ENCODE assay signal across 9 mouse cellular contexts in the genomic region with DNA sequence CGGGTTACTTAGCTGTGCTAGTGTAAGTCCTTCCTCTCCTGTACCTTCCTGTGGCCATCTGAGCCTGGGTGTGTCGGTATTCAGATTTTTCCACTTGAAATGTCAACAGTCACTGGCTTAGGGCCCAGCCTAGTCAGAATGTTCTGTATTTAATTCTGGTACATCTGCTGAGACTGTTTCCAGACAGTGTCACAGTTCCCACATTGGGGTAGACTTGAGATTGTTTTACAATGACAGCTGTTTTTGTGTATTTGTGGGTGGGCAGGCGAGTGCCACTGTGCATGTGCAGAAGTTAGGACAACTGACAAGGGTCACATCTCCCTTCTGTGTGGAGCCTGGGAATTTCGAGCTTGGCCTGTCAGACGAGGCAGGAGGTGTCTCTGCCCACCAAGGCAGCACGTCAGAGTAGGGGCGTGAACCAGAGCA. TPM values are rescaled to one million over a fixed set of nuclear protein-coding genes. Genes with fewer than 3 reads are reported as not detected.
DNase-seq lines count a peak whose midpoint lies in the region; ATAC-seq lines count a peak whose summit lies in the region.
"Had no signal": no experiment of that assay in that cellular context is flagged by ENCODE, and none has a peak within 500 bp of the region (broad histone marks: within the 10 kb centered on the region; RNA-seq: fewer than 3 reads in every experiment).

No protein-coding gene starts in this region.

- no peak overlapping the region for H3K4me3 ChIP-seq in kidney, embryonic 14.5 days (ENCODE audit: low read length)
- no peak overlapping the region for H3K4me3 ChIP-seq in embryonic facial prominence, embryonic 13.5 days
- no peak overlapping the region for H3K4me3 ChIP-seq in heart, embryonic 16.5 days (ENCODE audit: low read length)
- no peak overlapping the region for H3K4me3 ChIP-seq in liver, embryonic 16.5 days (ENCODE audit: low read depth, low read length)

- no peaks in the 10 kb centered on the region for H3K36me3 ChIP-seq in kidney, embryonic 14.5 days (ENCODE audit: control insufficient read depth, insufficient read depth, low read length)
- H3K36me3 ChIP-seq in embryonic facial prominence, embryonic 13.5 days, result no peaks in the 10 kb centered on the region; the same call in 1 of the 2 replicates
- no peaks in the 10 kb centered on the region for H3K36me3 ChIP-seq in heart, embryonic 16.5 days (ENCODE audit: control insufficient read depth, insufficient read depth)
- H3K36me3 ChIP-seq in liver, embryonic 16.5 days (ENCODE audit: control insufficient read depth, insufficient read depth), result no peaks in the 10 kb centered on the region

- peak; percentile 36 to 64 for DNase-seq in kidney, postnatal 36 days
- DNase-seq in MN1 (ENCODE audit: low spot score), result no peak
- DNase-seq in ovary, postnatal 36 days (ENCODE audit: low spot score), result no peak

- ATAC-seq in kidney, embryonic 14.5 days (ENCODE audit: low FRiP score, low TSS enrichment), result no peak
- no peak for ATAC-seq in embryonic facial prominence, embryonic 13.5 days (ENCODE audit: insufficient number of reproducible peaks, insufficient read depth, low FRiP score, low TSS enrichment, low read depth)
- ATAC-seq in heart, embryonic 16.5 days (replicated peaks; ENCODE audit: extremely low read depth, insufficient read depth, low FRiP score), result peak; percentile 38; the same call in 1 of the 2 replicates
- no peak for ATAC-seq in liver, embryonic 16.5 days (ENCODE audit: low read depth)
- no peak for ATAC-seq in megakaryocyte-erythroid progenitor cell, adult 5-6 weeks (replicated peaks; ENCODE audit: low FRiP score, low TSS enrichment, poor library complexity, severe bottlenecking)

- no peaks in the 10 kb centered on the region for H3K27me3 ChIP-seq in kidney, embryonic 14.5 days (ENCODE audit: control insufficient read depth, insufficient read depth, low read length)
- no peaks in the 10 kb centered on the region for H3K27me3 ChIP-seq in embryonic facial prominence, embryonic 13.5 days
- H3K27me3 ChIP-seq in heart, embryonic 16.5 days (ENCODE audit: control insufficient read depth, insufficient read depth, low read length), result no peaks in the 10 kb centered on the region
- H3K27me3 ChIP-seq in liver, embryonic 16.5 days (ENCODE audit: control insufficient read depth, insufficient read depth, low read depth, low read length), result no peaks in the 10 kb centered on the region

- H3K9me3 ChIP-seq in kidney, embryonic 14.5 days (ENCODE audit: control insufficient read depth, low read length), result no peaks in the 10 kb centered on the region
- no peaks in the 10 kb centered on the region for H3K9me3 ChIP-seq in embryonic facial prominence, embryonic 13.5 days
- no peaks in the 10 kb centered on the region for H3K9me3 ChIP-seq in heart, embryonic 16.5 days (replicated peaks; ENCODE audit: control insufficient read depth, low read length)
- no peaks in the 10 kb centered on the region for H3K9me3 ChIP-seq in liver, embryonic 16.5 days (replicated peaks; ENCODE audit: control insufficient read depth, low read length)

- peaks cover 11% of the 10 kb centered on the region; the same call in 1 of the 2 replicates for H3K4me1 ChIP-seq in kidney, embryonic 14.5 days (ENCODE audit: control insufficient read depth, insufficient read depth, low read length)
- peaks cover 26% of the 10 kb centered on the region for H3K4me1 ChIP-seq in embryonic facial prominence, embryonic 13.5 days
- H3K4me1 ChIP-seq in heart, embryonic 16.5 days (ENCODE audit: control insufficient read depth, insufficient read depth, low read length), result peaks cover 33% of the 10 kb centered on the region
- H3K4me1 ChIP-seq in liver, embryonic 16.5 days (ENCODE audit: control insufficient read depth, low read depth, low read length), result peaks cover 34% of the 10 kb centered on the region

- WGBS in kidney, embryonic 14.5 days, result 60% methylated on average over 7 of the region's 7 CpGs
- WGBS in embryonic facial prominence, embryonic 13.5 days, result 72% methylated on average over 7 of the region's 7 CpGs
- 47% methylated on average over 7 of the region's 7 CpGs for WGBS in heart, embryonic 16.5 days
- WGBS in liver, embryonic 16.5 days (ENCODE audit: insufficient replicate concordance), result 68% methylated on average over 7 of the region's 7 CpGs

- no peak overlapping the region for H3K27ac ChIP-seq in kidney, embryonic 14.5 days (ENCODE audit: low read depth, low read length)
- H3K27ac ChIP-seq in embryonic facial prominence, embryonic 13.5 days, result peak overlapping the region; percentile 39; the same call in 1 of the 2 replicates
- peak overlapping the region; percentile 77 for H3K27ac ChIP-seq in heart, embryonic 16.5 days (ENCODE audit: low read length)
- H3K27ac ChIP-seq in liver, embryonic 16.5 days (ENCODE audit: low read length), result 0 out of 2 replicates have a peak overlapping the region, but pooled peaks have one; percentile 13
- H3K27ac ChIP-seq: macrophage had no signal

- H3K9ac ChIP-seq in kidney, embryonic 14.5 days (ENCODE audit: low read depth, low read length), result no peak overlapping the region
- peak overlapping the region; percentile 40; the same call in 1 of the 2 replicates for H3K9ac ChIP-seq in embryonic facial prominence, embryonic 13.5 days
- peak overlapping the region; percentile 46; the same call in 1 of the 2 replicates for H3K9ac ChIP-seq in heart, embryonic 16.5 days (ENCODE audit: low read length)
- H3K9ac ChIP-seq in liver, embryonic 16.5 days (ENCODE audit: low read depth, low read length), result no peak overlapping the region

- H3K4me2 ChIP-seq in kidney, embryonic 14.5 days (replicated peaks; ENCODE audit: low read depth, low read length), result no peak overlapping the region
- peak overlapping the region; percentile 82; the same call in 1 of the 2 replicates for H3K4me2 ChIP-seq in embryonic facial prominence, embryonic 13.5 days
- H3K4me2 ChIP-seq in heart, embryonic 16.5 days (ENCODE audit: low read depth, low read length), result peak overlapping the region; percentile 36; the same call in 1 of the 2 replicates
- no peak overlapping the region for H3K4me2 ChIP-seq in liver, embryonic 16.5 days (ENCODE audit: low read depth, low read length)

RNA-seq across cellular contexts. Expression of gene Ube2g2, which starts 2.5 kb away (rescaled TPM):
- polyA plus RNA-seq in kidney, embryonic 14.5 days (2014; fragmentation: Nextera tagmentation; extraction: Ambion mirVana), result 41.3 and 51.8 TPM in 2 replicates
- polyA plus RNA-seq in embryonic facial prominence, embryonic 13.5 days (2015; fragmentation: Nextera tagmentation; extraction: Ambion mirVana), result 76.4 and 80.3 TPM in 2 replicates
- polyA plus RNA-seq in heart, embryonic 16.5 days (2015; fragmentation: Nextera tagmentation; extraction: Ambion mirVana), result 85.4 and 91.0 TPM in 2 replicates
- polyA plus RNA-seq in liver, embryonic 16.5 days (2015; fragmentation: Nextera tagmentation; extraction: Ambion mirVana), result 43.7 and 46.3 TPM in 2 replicates
- total RNA-seq in megakaryocyte-erythroid progenitor cell, adult 5-6 weeks (2014; fragmentation: Nextera tagmentation), result 39.4 and 43.2 TPM in 2 replicates
- 48.1 and 50.7 TPM in 2 replicates for total RNA-seq in megakaryocyte-erythroid progenitor cell, adult 5-6 weeks (2017)

RNA-seq across cellular contexts. Expression of gene Gm49325, which starts 18.6 kb away (rescaled TPM):
- 1.2 and 1.8 TPM in 2 replicates for polyA plus RNA-seq in kidney, embryonic 14.5 days (2014; fragmentation: Nextera tagmentation; extraction: Ambion mirVana)
- polyA plus RNA-seq in embryonic facial prominence, embryonic 13.5 days (2015; fragmentation: Nextera tagmentation; extraction: Ambion mirVana), result 2.6 and 4.1 TPM in 2 replicates
- 4.6 TPM in 1 of 2 replicates, not detected in the other for polyA plus RNA-seq in heart, embryonic 16.5 days (2015; fragmentation: Nextera tagmentation; extraction: Ambion mirVana)
- polyA plus RNA-seq in liver, embryonic 16.5 days (2015; fragmentation: Nextera tagmentation; extraction: Ambion mirVana), result 0.61 TPM in 1 of 2 replicates, not detected in the other
- not detected in 2 replicates for total RNA-seq in megakaryocyte-erythroid progenitor cell, adult 5-6 weeks (2014; fragmentation: Nextera tagmentation)
- not detected in 2 replicates for total RNA-seq in megakaryocyte-erythroid progenitor cell, adult 5-6 weeks (2017)

RNA-seq across cellular contexts. Expression of gene Sumo3, which starts 18.7 kb away (rescaled TPM):
- 253 and 294 TPM in 2 replicates for polyA plus RNA-seq in kidney, embryonic 14.5 days (2014; fragmentation: Nextera tagmentation; extraction: Ambion mirVana)
- polyA plus RNA-seq in embryonic facial prominence, embryonic 13.5 days (2015; fragmentation: Nextera tagmentation; extraction: Ambion mirVana), result 393 and 397 TPM in 2 replicates
- polyA plus RNA-seq in heart, embryonic 16.5 days (2015; fragmentation: Nextera tagmentation; extraction: Ambion mirVana), result 157 and 170 TPM in 2 replicates
- polyA plus RNA-seq in liver, embryonic 16.5 days (2015; fragmentation: Nextera tagmentation; extraction: Ambion mirVana), result 82.3 and 92.2 TPM in 2 replicates
- total RNA-seq in megakaryocyte-erythroid progenitor cell, adult 5-6 weeks (2014; fragmentation: Nextera tagmentation), result 71.3 and 81.0 TPM in 2 replicates
- total RNA-seq in megakaryocyte-erythroid progenitor cell, adult 5-6 weeks (2017), result 150 and 265 TPM in 2 replicates

RNA-seq across cellular contexts. Expression of gene Pttg1ip, which starts 43.1 kb away (rescaled TPM):
- polyA plus RNA-seq in kidney, embryonic 14.5 days (2014; fragmentation: Nextera tagmentation; extraction: Ambion mirVana), result 104 and 144 TPM in 2 replicates
- polyA plus RNA-seq in embryonic facial prominence, embryonic 13.5 days (2015; fragmentation: Nextera tagmentation; extraction: Ambion mirVana), result 104 and 109 TPM in 2 replicates
- polyA plus RNA-seq in heart, embryonic 16.5 days (2015; fragmentation: Nextera tagmentation; extraction: Ambion mirVana), result 127 and 132 TPM in 2 replicates
- 87.3 and 94.5 TPM in 2 replicates for polyA plus RNA-seq in liver, embryonic 16.5 days (2015; fragmentation: Nextera tagmentation; extraction: Ambion mirVana)
- 31.7 and 48.4 TPM in 2 replicates for total RNA-seq in megakaryocyte-erythroid progenitor cell, adult 5-6 weeks (2014; fragmentation: Nextera tagmentation)
- total RNA-seq in megakaryocyte-erythroid progenitor cell, adult 5-6 weeks (2017), result 36.3 and 37.6 TPM in 2 replicates

Comparison
In these comparisons a context has a peak if more than half of its experiments do, and no peak if none do; other contexts are left out.
1. DNase-seq: peak in kidney, postnatal 36 days (2 of 2); none in MN1 (single experiment) and ovary, postnatal 36 days (single experiment).
2. H3K4me2 ChIP-seq: peak in embryonic facial prominence, embryonic 13.5 days (single experiment) and heart, embryonic 16.5 days (single experiment); none in kidney, embryonic 14.5 days (single experiment) and liver, embryonic 16.5 days (single experiment).
3. H3K9ac ChIP-seq: peak in embryonic facial prominence, embryonic 13.5 days (single experiment) and heart, embryonic 16.5 days (single experiment); none in kidney, embryonic 14.5 days (single experiment) and liver, embryonic 16.5 days (single experiment).